Mouse (Mus musculus): ENCODE measurements around the gene Plk2. TPM values are rescaled to one million over a fixed set of nuclear protein-coding genes. Genes with fewer than 3 reads are reported as not detected.

Plk2 gene
- total RNA-seq, 1 experiment from 2014 or later, result 76.3 TPM

Other genes starting within 250 kb of the Plk2 start
- not detected in 3 replicates for gene Rab3c, start 114.0 kb upstream of the Plk2 start, total RNA-seq (2017)
- 4.9 to 12.7 TPM (median 12.1 TPM) in 3 replicates for gene Gapt, start 37.8 kb upstream of the Plk2 start, total RNA-seq (2017)

Data from monocyte, adult 5-6 weeks (primary cell).